Mouse (Mus musculus): ENCODE measurements around the gene Acss1. TPM values are rescaled to one million over a fixed set of nuclear protein-coding genes. Genes with fewer than 3 reads are reported as not detected.

Gene Acss1
- polyA plus RNA-seq, 1 experiment from 2014 or later = 12.3 TPM

DNA sequence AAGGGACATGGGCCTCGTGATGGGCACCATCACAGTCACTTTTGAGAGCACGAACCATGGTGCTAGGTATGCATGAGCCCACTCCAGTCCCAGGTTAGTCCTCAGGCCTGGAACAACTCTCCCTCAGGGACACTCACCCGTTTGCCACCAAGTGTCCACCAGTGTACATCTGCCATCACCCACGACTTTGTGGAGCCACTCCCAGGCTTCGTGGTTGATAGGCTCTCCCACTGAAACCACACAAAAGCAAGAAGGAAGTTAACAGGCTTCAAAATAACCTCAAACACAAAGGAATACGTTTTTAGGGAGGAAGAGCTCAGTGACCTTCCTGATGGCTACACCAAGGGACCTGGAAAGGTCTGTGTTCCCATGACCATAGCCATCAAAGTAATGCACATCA is 41.2 kb downstream of the Acss1 start:
- Histone ChIP-seq H3K9me3 (replicated peaks) (no peaks in the 10 kb centered on the region), H3K36me3 (peaks cover 13% of the 10 kb centered on the region; the same call in 1 of the 2 replicates), H3K4me3 (replicated peaks) (no peak overlapping the region), H3K27ac (replicated peaks) (no peak overlapping the region), H3K9ac (replicated peaks) (no peak overlapping the region), H3K4me2 (no peak overlapping the region), H3K4me1 (no peaks in the 10 kb centered on the region), H3K27me3 (replicated peaks) (no peaks in the 10 kb centered on the region)
- no peak for ATAC-seq (ENCODE audit: low FRiP score)
- 73% methylated on average over 6 of the region's 6 CpGs for WGBS

DNA sequence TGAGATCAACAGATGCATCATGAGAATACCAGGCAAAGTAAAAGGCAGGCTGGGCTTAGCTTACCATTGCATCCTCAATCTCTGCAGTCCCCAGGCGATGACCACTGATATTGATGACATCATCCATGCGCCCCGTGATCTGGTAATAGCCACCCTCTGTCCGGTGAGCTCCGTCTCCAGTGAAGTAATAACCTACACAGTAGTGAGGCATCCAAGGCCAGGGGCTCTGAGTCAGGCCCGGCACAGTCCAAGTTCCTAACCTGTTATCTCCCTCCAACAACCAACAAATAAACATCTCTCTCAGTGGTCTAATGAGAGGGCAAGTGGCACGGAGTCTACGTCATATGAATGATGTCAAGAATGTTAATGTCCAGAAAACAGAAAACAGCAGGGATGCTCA is 43.4 kb downstream of the Acss1 start:
- Histone ChIP-seq H3K4me3 (replicated peaks) (no peak overlapping the region), H3K27ac (replicated peaks) (no peak overlapping the region), H3K36me3 (peaks cover 24% of the 10 kb centered on the region; the same call in 1 of the 2 replicates), H3K9ac (replicated peaks) (no peak overlapping the region), H3K9me3 (replicated peaks) (no peaks in the 10 kb centered on the region), H3K27me3 (replicated peaks) (no peaks in the 10 kb centered on the region), H3K4me1 (no peaks in the 10 kb centered on the region), H3K4me2 (no peak overlapping the region)
- 95% methylated on average over 8 of the region's 8 CpGs for WGBS
- no peak for ATAC-seq (ENCODE audit: low FRiP score)

DNA sequence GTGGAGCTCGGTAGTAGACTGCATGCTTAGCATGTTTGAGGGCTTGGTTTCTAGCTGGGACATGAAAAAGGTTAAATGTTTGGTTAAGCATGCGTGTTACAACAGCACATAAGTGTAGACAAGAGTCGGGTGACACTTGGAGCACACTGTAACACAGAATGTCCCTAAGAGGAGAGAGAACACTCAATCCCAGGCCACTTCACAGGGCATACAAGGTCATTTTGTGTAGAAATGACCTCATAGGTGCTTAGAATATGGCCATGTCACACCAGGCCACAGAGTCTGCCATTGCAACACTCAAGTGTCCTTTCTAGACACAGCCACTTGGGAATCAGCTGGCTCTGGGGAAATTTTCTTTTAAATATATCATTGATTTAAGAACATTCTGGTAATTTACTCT is 44.3 kb downstream of the Acss1 start:
- no peaks in the 10 kb centered on the region for H3K4me1 ChIP-seq
- H3K27ac ChIP-seq (replicated peaks) = no peak overlapping the region
- H3K4me3 ChIP-seq (replicated peaks) = no peak overlapping the region
- no peak for ATAC-seq (ENCODE audit: low FRiP score)
- H3K9me3 ChIP-seq (replicated peaks) = no peaks in the 10 kb centered on the region
- H3K36me3 ChIP-seq = peaks cover 27% of the 10 kb centered on the region; the same call in 1 of the 2 replicates
- no peak overlapping the region for H3K4me2 ChIP-seq
- no peak overlapping the region for H3K9ac ChIP-seq (replicated peaks)
- 91% methylated on average over 3 of the region's 3 CpGs for WGBS
- H3K27me3 ChIP-seq (replicated peaks) = no peaks in the 10 kb centered on the region

DNA sequence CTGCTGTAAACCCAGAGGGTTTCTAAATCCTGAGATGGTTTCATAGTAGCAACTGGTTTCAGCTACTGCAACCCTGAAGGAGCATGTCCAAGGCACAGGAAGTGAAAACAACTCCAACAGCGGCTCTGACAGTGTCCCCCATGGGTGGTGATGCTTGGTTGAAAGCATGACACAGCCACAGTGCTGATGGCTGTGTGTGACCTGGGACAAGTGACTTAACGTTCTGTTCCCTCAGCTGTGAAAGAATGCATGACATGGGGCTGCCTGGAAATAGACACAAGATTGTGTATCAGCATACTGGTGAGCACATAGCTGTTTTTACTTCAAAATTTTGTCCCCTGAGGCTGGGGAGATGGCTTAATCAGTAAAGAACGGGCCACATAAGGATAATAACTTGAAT is 46.6 kb downstream of the Acss1 start:
- ATAC-seq (ENCODE audit: low FRiP score) = no peak
- peaks cover 23% of the 10 kb centered on the region; the same call in 1 of the 2 replicates for H3K36me3 ChIP-seq
- H3K9me3 ChIP-seq (replicated peaks) = no peaks in the 10 kb centered on the region
- H3K4me2 ChIP-seq = no peak overlapping the region
- no peaks in the 10 kb centered on the region for H3K27me3 ChIP-seq (replicated peaks)
- no peak overlapping the region for H3K9ac ChIP-seq (replicated peaks)
- H3K4me3 ChIP-seq (replicated peaks) = no peak overlapping the region
- no peaks in the 10 kb centered on the region for H3K4me1 ChIP-seq
- no peak overlapping the region for H3K27ac ChIP-seq (replicated peaks)
- 75% methylated on average over 3 of the region's 3 CpGs for WGBS

DNA sequence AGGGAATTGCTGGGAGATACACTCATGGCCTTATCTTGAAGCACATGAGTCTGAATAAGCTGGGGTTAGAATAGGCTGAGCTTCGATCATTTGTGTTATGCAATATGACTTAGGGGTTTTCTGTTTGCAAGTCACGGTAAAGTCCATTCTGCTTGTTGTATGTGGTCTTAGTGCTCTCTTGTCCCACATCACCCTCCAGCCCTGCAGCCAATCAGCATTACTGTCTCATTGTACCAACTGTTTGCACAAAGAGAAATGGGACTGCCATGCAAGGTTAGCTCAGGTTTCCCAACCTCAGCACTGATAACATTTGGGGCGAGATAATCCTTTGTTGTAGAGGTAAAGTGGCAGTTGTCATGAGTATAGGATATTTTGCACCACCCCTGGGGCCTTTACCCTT is 58.2 kb downstream of the Acss1 start:
- no peak overlapping the region for H3K9ac ChIP-seq (replicated peaks)
- peaks cover 19% of the 10 kb centered on the region for H3K4me1 ChIP-seq
- H3K27me3 ChIP-seq (replicated peaks) = no peaks in the 10 kb centered on the region
- no peak overlapping the region for H3K4me2 ChIP-seq
- H3K36me3 ChIP-seq = no peaks in the 10 kb centered on the region
- H3K4me3 ChIP-seq (replicated peaks) = no peak overlapping the region
- ATAC-seq (ENCODE audit: low FRiP score) = no peak
- 82% methylated on average over 3 of the region's 3 CpGs for WGBS
- H3K27ac ChIP-seq (replicated peaks) = no peak overlapping the region
- H3K9me3 ChIP-seq (replicated peaks) = no peaks in the 10 kb centered on the region

DNA sequence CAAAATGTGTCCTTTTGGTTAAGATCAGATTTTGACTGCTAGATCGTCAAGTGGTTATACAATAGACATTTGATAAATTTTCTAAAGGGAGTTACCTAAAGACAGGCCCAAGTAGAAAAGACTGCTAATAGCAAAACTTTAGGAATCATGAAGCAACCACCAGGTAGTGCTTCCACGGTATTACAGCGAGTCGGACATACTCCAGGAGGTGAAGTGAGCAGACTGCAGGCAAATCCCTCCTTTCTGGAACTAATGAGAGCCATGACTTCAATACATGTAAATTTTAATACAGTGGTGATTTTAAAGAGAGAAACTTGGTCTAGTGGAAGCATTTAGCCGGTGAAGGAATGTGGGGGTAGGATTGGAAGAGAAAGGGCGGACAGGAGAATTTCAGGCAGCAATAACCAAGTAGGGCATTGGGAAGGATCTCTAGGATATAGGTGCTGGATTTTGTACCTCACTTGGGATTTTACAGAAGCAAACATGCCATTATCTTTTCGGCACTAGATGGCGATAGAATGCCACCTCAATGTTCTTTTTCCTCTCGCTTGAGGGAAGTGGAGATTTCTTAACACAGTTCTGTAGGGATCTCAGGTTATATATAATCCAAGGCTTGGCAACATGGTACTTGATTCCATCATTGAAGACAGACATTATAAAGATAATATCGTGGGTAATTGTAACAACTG is 59.3 kb downstream of the Acss1 start:
- peaks cover 19% of the 10 kb centered on the region for H3K4me1 ChIP-seq
- H3K9me3 ChIP-seq (replicated peaks) = no peaks in the 10 kb centered on the region
- H3K4me3 ChIP-seq (replicated peaks) = peak overlapping the region; percentile 96
- H3K4me2 ChIP-seq = peak overlapping the region; percentile 80
- peak overlapping the region; percentile 71 for H3K27ac ChIP-seq (replicated peaks)
- H3K27me3 ChIP-seq (replicated peaks) = no peaks in the 10 kb centered on the region
- H3K9ac ChIP-seq (replicated peaks) = peak overlapping the region; percentile 91
- no peaks in the 10 kb centered on the region for H3K36me3 ChIP-seq
- ATAC-seq (ENCODE audit: low FRiP score) = peak; percentile 69
- WGBS = under 1% methylated on average over 10 of the region's 10 CpGs

DNA sequence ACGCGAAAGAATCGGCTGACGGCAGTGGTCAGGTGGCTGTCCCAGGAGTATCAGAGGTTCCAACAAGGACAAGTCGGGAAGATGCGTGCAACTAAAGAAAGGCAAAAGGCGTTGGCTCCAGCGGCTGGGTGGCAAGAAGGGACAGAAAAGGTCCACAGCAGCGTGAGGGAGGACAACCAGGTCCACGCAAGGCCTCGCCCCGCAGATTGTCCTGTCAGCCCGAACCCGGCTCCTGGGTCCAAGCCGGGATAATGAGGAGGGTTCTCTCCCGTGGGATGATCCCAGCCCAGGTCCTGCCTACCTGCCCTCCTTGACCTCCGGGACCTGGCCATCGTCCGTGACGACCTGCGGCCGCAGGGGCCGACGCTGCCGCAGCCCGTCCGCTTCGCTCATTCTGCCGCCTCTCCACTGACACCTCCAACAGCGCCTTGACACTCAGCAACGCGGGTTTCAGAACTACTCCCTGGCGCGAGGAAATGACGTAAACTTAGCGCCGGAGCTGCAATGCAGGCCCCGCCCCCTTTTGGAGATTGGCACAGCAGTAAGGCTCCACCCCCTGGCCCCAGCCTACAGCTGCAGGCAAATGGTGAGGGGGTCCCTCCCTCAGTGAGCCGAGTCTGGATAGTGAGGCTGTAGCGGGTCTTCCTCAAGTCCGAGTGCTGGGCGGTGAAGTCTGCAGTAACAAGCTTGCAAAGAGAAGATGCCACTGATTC is 60.1 kb downstream of the Acss1 start, which contains the start of gene Apmap:
TSS of gene Apmap (minus strand) at position 481 of the 713 bp plus-strand sequence.
- Histone ChIP-seq H3K36me3 (no peaks in the 10 kb centered on the region), H3K4me2 (peak within 1 kb of the TSS; percentile 80), H3K27me3 (replicated peaks) (no peaks in the 10 kb centered on the region), H3K9ac (replicated peaks) (peak within 1 kb of the TSS; percentile 91), H3K27ac (replicated peaks) (peak within 1 kb of the TSS; percentile 81), H3K4me1 (peaks cover 19% of the 10 kb centered on the region), H3K9me3 (replicated peaks) (no peaks in the 10 kb centered on the region), H3K4me3 (replicated peaks) (peak within 1 kb of the TSS; percentile 96)
- under 1% methylated on average over 40 of the region's 42 CpGs for WGBS
- ATAC-seq (ENCODE audit: low FRiP score) = peak; percentile 99

DNA sequence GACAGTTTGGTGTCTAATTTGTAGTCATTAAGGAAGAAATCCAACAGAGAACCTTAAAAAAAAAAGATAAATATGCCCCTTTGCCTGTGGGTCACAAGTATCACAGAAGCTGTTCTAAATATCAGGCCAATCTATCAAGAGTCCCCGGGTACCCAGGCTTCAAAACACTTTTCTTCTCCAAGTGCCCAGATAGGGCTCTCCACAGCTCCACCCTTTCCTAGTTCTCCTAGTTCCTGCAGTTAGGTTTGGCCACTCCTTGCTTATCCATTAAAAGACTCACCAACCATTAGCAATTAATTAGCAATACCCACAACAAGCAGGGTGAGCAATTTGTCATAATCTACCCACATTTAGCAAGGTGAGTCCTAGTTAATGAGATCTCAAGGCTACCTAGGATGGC is 61.2 kb downstream of the Acss1 start:
- Histone ChIP-seq H3K4me1 (peaks cover 19% of the 10 kb centered on the region), H3K4me3 (replicated peaks) (peak overlapping the region; percentile 96), H3K9ac (replicated peaks) (peak overlapping the region; percentile 26), H3K27me3 (replicated peaks) (no peaks in the 10 kb centered on the region), H3K36me3 (no peaks in the 10 kb centered on the region), H3K27ac (replicated peaks) (no peak overlapping the region), H3K9me3 (replicated peaks) (no peaks in the 10 kb centered on the region), H3K4me2 (peak overlapping the region; percentile 80)
- no peak for ATAC-seq (ENCODE audit: low FRiP score)
- 75% methylated on average over 1 of the region's 1 CpGs for WGBS

DNA sequence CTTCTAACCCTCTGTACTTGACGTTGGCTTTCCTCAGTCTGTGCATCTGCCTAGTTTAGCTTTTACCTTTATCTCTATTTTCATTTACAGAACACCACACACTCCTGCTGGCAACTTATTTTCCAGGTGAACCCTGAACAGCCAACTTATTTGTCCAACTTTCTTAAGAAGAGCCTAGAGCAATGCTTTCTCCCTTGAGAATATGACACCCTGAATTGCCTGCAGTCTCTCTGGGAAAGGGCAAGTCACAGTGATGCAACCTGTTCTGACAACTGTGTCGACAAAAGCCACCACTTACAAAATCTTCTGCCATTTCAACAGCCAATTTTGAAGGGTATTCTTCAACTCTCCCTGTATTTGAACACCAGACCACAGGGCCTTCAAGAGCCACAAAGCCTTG is 63.5 kb downstream of the Acss1 start:
- Histone ChIP-seq H3K4me3 (replicated peaks) (no peak overlapping the region), H3K4me2 (no peak overlapping the region), H3K27me3 (replicated peaks) (no peaks in the 10 kb centered on the region), H3K9ac (replicated peaks) (no peak overlapping the region), H3K9me3 (replicated peaks) (no peaks in the 10 kb centered on the region), H3K36me3 (no peaks in the 10 kb centered on the region), H3K4me1 (peaks cover 19% of the 10 kb centered on the region), H3K27ac (replicated peaks) (no peak overlapping the region)
- ATAC-seq (ENCODE audit: low FRiP score) = no peak
- 89% methylated on average over 2 of the region's 2 CpGs for WGBS

DNA sequence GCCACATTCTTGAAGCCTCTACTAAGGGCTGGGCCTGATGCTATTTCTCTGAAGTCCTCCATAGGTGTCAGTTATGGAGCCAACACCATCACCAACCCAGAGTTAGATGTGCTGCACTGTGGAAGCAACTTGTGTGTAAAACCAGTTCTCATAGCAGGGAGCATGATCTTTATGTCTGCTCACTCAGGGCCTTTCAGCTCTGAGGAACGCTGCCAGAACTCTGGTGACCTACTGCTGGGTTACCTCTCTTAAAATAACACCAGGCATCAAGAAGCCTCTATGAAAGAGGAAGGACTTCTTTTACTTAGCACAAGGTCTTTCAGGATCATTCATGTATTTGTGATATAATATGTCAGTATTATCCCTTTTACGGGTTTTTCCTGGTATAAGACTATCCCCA is 66.1 kb downstream of the Acss1 start:
- H3K4me3 ChIP-seq (replicated peaks) = no peak overlapping the region
- no peak overlapping the region for H3K9ac ChIP-seq (replicated peaks)
- 90% methylated on average over 2 of the region's 2 CpGs for WGBS
- peaks cover 2% of the 10 kb centered on the region for H3K4me1 ChIP-seq
- no peaks in the 10 kb centered on the region for H3K27me3 ChIP-seq (replicated peaks)
- H3K36me3 ChIP-seq = peaks cover 7% of the 10 kb centered on the region; the same call in 1 of the 2 replicates
- no peaks in the 10 kb centered on the region for H3K9me3 ChIP-seq (replicated peaks)
- no peak overlapping the region for H3K27ac ChIP-seq (replicated peaks)
- no peak for ATAC-seq (ENCODE audit: low FRiP score)
- H3K4me2 ChIP-seq = no peak overlapping the region

DNA sequence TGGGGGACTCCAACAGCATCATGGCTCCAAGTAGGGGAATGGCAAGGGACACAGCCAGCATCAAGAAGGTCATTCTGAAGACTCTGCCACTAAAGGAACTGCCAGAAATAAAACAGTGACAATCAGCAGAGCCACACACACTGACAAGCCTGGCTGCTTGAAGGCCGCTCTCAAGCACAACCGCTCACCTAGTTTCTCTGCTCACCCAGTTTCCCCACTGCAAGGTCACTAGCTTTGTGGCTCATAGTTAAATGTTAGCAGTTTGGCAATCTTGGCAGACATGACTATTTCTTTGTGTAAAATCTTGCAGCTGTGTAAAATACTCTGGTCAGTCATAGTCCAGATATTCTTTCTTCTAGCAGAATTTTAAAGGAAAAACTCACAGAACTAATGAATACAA is 68.0 kb downstream of the Acss1 start:
- Histone ChIP-seq H3K9ac (replicated peaks) (no peak overlapping the region), H3K4me1 (no peaks in the 10 kb centered on the region), H3K27ac (replicated peaks) (no peak overlapping the region), H3K4me3 (replicated peaks) (no peak overlapping the region), H3K27me3 (replicated peaks) (no peaks in the 10 kb centered on the region), H3K4me2 (no peak overlapping the region), H3K9me3 (replicated peaks) (no peaks in the 10 kb centered on the region), H3K36me3 (peaks cover 7% of the 10 kb centered on the region; the same call in 1 of the 2 replicates)
- no peak for ATAC-seq (ENCODE audit: low FRiP score)
- whole genome bisulfite sequencing = 92% methylated on average over 2 of the region's 2 CpGs

Data from neural tube, embryonic 15.5 days (tissue).